Mouse (Mus musculus) thymus, postnatal 4 days (tissue): ENCODE measurements around the gene Sec14l5.
A peak's percentile ranks its signal among the peaks of the same experiment; 100 is the strongest.

Experiments used
- DNase-seq: peaks from one replicate; pipeline ENCODE4 v3.0.0; 2021

Sec14l5 gene

GRCm38 (mm10) chr16:5155014-5155413, 8.1 kb downstream of the Sec14l5 start:
- DNase-seq: no peak

DNA sequence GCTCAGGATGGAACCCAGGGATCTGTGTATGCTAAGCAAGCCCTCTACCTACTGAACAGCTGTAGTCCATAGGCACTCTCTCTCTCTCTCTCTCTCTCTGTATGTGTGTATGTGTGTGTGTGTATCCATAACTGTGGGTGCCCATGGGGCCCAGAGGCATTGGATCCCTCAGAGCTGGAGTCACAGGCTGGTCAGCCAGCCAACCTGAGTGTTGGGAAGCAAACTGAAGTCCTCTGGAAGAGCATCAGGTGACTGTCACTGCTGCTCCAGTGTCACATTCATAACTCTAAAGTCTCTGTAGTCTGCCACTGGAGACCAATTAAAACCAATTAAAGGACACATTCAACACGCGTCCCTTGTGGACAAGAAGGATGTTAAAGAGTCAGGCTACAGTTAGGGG, 9.6 kb downstream of the Sec14l5 start:
- DNase-seq: no peak

GRCm38 (mm10) chr16:5157113-5157512, 10.2 kb downstream of the Sec14l5 start:
- DNase-seq: no peak

DNA sequence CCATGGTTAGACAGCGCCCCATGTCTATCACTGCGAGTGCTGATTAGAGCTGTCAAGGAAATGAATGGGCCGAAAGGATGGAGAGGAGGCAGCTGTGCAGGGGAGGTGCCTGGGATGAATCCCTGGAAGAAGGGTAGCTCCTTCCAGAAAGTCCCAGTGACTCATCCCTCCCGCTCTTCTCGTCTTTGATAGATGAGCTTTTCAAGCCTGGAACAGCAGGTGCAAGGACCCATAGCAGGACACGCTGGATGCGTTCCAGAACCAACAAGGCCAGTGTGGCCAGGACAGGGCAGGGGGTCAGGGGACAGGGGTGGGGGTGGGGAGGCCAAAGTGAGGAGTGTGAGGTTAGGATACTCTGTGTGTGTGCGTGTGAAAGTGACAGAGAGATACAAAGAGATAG, 12.3 kb downstream of the Sec14l5 start:
- no peak for DNase-seq

GRCm38 (mm10) chr16:5164327-5164726, 17.4 kb downstream of the Sec14l5 start:
- DNase-seq: no peak

DNA sequence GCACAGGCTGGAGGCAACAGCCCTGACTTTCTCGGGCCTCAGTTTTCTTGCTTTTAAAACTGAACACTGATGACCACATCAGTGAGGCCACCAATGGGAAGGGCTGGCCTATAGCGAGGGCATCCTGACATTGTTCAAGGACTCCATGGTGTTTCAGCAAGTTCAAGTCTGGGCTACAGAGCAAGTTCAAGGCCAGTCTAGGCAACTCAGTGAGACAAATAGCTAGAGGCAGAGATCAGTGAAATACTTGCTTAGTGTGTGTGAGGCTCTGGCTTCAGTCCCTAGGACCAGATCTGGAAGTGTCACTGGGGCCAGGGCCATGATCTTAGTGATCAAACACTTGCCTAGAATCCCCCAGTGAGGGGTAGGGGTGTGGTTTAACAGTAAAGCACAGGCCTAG, 21.1 kb downstream of the Sec14l5 start:
- no peak for DNase-seq

DNA sequence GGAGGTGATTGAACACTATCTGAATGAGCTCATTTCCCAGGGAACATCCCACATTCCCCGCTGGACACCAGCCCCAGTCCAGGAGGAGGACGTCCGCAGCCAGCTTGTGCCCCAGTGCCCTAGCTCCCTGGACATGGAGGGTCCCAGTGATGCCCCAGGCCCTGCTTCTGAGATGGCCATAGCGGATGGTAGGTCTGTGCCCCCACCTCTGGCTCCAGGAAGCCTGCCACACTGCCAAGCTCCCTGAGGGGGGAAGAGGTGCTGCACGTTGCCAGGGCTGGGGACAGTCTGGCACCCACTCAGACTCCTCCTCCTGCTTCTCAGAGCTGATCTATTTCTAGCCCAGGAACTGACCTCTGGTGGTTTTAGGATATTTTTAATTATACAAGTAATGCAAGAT, 21.9 kb downstream of the Sec14l5 start:
- DNase-seq: no peak

DNA sequence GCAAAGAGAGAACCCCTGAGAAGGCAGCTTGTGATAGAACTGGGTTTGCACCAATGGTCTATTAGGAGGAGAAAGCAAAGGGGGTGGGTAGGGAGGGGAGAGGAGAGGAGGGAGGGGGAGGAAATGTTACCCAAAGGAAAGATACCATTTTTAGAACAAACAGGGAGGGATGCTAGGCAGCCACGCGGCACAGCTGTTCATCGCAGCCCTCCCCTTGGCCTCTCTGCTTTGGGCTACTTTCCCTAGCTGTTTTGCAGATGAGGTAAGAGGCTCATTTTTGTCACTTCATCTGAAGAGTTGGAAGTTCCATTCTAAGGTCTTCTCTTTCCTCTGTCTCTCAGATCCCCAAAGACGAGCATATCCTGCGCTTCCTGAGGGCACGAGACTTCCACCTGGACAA, 25.7 kb downstream of the Sec14l5 start:
- no peak for DNase-seq

GRCm38 (mm10) chr16:5183310-5183975, 36.5 kb downstream of the Sec14l5 start:
- no peak for DNase-seq

- no peak for DNase-seq
Observed at GRCm38 (mm10) chr16:5184101-5184500, 37.2 kb downstream of the Sec14l5 start.

DNA sequence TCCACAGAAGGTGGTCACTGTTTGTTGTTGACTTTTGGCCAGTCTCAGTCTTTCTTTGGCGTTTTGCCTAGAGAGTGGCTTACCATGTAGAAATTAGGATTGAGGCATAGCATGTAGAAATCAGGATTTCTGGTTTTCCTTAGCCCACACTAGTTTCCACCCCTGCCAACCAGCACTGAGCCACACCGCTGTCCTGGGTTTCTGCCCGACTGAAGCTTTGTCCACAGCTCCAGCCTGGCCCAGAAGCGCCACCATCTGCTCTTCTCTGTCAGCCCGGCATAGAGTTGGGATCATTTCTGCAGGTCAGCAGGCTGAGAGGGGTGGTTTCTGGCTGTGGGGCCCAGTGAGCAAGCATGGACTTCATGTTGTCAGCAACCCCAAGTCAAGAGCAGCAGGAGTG, 38.0 kb downstream of the Sec14l5 start:
- no peak for DNase-seq

DNA sequence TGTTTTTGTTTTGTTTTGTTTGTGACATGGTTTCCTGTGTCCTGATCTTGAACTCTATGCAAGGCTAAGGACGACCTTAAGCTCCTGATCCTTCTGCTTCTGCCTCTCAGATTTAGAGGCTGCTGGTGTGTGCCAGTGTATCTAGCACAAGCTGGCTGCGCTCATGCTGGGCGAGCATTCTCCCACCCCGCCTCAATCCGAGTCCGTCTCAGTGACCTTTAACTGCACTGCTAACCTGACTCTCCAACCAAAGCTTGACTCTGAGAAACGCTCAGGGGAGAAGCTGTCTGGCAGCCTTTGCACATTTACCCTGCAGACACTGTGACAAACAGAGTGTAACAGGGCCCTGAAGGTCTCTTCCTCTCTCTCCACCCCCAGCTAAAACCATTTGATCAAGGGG, 38.8 kb downstream of the Sec14l5 start:
- DNase-seq: no peak

DNA sequence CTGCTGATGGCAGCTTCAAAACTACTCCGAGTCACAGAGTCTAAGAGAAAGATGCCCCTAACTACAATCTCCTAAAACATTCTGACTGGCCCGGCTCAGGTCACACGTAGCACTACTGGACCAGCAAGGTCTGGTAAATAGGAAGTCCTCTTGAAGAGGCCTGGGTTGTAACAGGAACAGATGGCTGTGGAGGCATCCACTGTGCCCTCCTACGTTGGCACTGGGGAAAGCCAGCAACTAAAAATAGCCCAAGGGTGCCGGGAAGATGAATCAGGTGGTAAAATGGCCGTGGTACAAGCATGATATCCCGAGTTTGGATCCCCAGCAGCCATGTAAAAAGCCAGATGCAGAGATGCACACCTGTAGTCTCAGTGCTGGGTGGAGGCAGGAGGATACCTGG, 39.3 kb downstream of the Sec14l5 start:
- DNase-seq: no peak

GRCm38 (mm10) chr16:5195080-5195479, 48.2 kb downstream of the Sec14l5 start:
- peak; percentile 64 for DNase-seq

GRCm38 (mm10) chr16:5202681-5203080, 55.8 kb downstream of the Sec14l5 start:
- DNase-seq: peak; percentile 56

- peak; percentile 60 for DNase-seq
Observed at GRCm38 (mm10) chr16:5203200-5203599, 56.3 kb downstream of the Sec14l5 start.

DNA sequence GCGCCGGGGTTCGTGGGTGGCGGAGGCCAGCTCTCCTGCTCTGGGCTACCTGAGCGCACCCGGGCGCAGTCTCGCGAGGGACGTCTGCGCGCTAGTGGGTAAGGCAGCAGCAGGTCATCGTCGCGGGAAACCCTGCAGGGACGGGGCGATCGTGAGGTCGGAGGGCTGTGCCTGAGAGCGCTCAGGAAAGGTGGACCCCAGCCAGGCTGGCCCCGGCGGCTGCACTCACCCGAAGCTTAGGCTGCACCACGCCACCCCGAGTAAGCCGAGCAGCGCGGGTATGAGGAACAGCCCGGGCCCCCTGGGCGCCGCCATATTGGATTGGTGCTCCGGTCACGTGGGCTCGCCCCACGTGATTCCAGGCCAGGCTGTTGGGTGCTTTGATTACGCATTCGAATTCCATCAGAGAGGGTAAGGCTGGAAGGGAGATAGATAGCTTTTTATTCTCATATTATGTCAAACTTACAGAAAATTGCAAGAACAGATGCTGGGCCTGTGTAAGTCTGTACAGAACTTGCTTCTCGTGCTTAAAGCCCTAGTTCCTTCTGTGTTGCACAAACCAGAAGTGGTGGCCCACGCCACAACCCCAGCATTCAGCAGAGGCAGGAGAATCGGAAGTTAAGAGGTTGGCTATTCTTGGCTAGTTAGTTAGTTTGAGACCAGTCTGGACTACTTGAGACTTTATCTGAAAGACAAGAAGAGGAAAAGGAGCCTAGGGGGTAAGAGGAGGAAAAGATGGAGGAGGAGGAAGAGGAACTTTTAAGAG, 56.9 kb downstream of the Sec14l5 start, which contains the start of gene Nagpa:
Gene Nagpa (minus strand): TSS at position 345 of the 766 bp plus-strand sequence.
- DNase-seq: peak; percentile 86

GRCm38 (mm10) chr16:5205431-5205970, 58.6 kb downstream of the Sec14l5 start:
- DNase-seq: no peak

GRCm38 (mm10) chr16:5206051-5206450, 59.1 kb downstream of the Sec14l5 start:
- DNase-seq: no peak

- no peak for DNase-seq
Observed at GRCm38 (mm10) chr16:5210365-5210764, 63.5 kb downstream of the Sec14l5 start.

GRCm38 (mm10) chr16:5212150-5212549, 65.2 kb downstream of the Sec14l5 start:
- no peak for DNase-seq

GRCm38 (mm10) chr16:5214126-5214525, 67.2 kb downstream of the Sec14l5 start:
- DNase-seq: no peak

- DNase-seq: no peak
Observed at GRCm38 (mm10) chr16:5216686-5217085, 69.8 kb downstream of the Sec14l5 start.
